Mouse (Mus musculus): ENCODE data around the gene Cfap221. TPM values are rescaled to one million over a fixed set of nuclear protein-coding genes. Genes with fewer than 3 reads are reported as not detected.
A peak's percentile ranks its signal among the peaks of the same experiment; 100 is the strongest.

The Cfap221 gene
- polyA plus RNA-seq, 1 experiment: 0.40 TPM

DNA sequence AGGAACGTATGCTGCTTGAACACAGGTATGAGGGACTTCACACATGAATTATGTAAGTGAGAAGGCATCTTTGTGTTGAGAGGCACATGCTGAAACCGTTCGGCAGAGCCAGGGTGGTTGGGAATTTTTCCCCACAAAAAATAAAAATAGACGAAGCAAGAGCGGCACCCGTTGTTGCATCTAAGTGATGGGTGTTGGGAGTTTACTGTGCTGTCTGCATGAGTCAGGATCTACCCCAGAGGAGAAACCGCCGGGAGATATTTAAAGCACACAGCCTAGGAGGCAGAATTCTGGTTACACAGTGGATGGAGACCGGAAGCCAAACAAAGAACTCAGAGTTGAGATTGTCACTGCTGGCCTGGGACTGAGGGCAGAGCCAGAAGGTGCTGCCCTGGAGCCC, 105.9 kb downstream of the Cfap221 start:
- H3K4me3 ChIP-seq (ENCODE audit: insufficient read depth, low read length): no peak overlapping the region
- TF ChIP-seq POLR2A (IDR thresholded peaks at IDR 0.05; ENCODE audit: extremely low read depth, insufficient read depth, low read length) (no peak), CTCF (IDR thresholded peaks at IDR 0.05; ENCODE audit: extremely low read depth, insufficient read depth, low read length) (no peak)
- H3K27ac ChIP-seq (ENCODE audit: insufficient read depth, low read length): peak overlapping the region; percentile 45
- peaks cover 16% of the 10 kb centered on the region for H3K4me1 ChIP-seq (ENCODE audit: control insufficient read depth, insufficient read depth, low read length)

- Histone ChIP-seq H3K4me1 (ENCODE audit: control insufficient read depth, insufficient read depth, low read length) (peaks cover 14% of the 10 kb centered on the region), H3K4me3 (ENCODE audit: insufficient read depth, low read length) (no peak overlapping the region), H3K27ac (ENCODE audit: insufficient read depth, low read length) (no peak overlapping the region)
- TF ChIP-seq CTCF (IDR thresholded peaks at IDR 0.05; ENCODE audit: extremely low read depth, insufficient read depth, low read length): no peak
- no peak for TF ChIP-seq POLR2A (IDR thresholded peaks at IDR 0.05; ENCODE audit: extremely low read depth, insufficient read depth, low read length)
Observed at GRCm38 (mm10) chr1:119889347-119889746, 107.7 kb downstream of the Cfap221 start.

DNA sequence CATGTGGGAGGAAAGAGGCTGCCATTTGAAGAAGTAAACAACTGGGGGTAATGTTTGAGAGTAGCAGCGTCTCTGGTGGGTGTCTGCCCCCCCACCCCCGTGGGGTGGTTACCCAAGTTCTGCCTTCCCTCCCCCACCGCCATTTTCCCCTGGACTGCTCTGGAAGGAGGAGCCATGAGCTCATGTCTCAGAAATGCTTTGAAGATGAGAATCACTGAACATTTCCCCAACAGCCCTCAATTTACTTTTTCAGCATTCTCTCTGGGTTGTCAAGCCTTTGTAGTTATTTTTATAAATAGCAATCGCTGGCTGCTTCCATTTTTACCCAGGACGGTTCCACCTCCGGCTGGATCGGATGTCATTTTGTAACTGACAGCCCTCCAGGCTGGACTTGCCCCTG, 110.7 kb downstream of the Cfap221 start:
- no peak for TF ChIP-seq CTCF (IDR thresholded peaks at IDR 0.05; ENCODE audit: extremely low read depth, insufficient read depth, low read length)
- TF ChIP-seq POLR2A (IDR thresholded peaks at IDR 0.05; ENCODE audit: extremely low read depth, insufficient read depth, low read length): no peak
- Histone ChIP-seq H3K4me3 (ENCODE audit: insufficient read depth, low read length) (no peak overlapping the region), H3K27ac (ENCODE audit: insufficient read depth, low read length) (no peak overlapping the region), H3K4me1 (ENCODE audit: control insufficient read depth, insufficient read depth, low read length) (peaks cover 6% of the 10 kb centered on the region; the same call in 1 of the 2 replicates)

GRCm38 (mm10) chr1:119884272-119884671, 112.8 kb downstream of the Cfap221 start:
- no peak overlapping the region for H3K27ac ChIP-seq (ENCODE audit: insufficient read depth, low read length)
- peaks cover 7% of the 10 kb centered on the region for H3K4me1 ChIP-seq (ENCODE audit: control insufficient read depth, insufficient read depth, low read length)
- no peak for TF ChIP-seq CTCF (IDR thresholded peaks at IDR 0.05; ENCODE audit: extremely low read depth, insufficient read depth, low read length)
- TF ChIP-seq POLR2A (IDR thresholded peaks at IDR 0.05; ENCODE audit: extremely low read depth, insufficient read depth, low read length): no peak

GRCm38 (mm10) chr1:119878909-119879308, 118.1 kb downstream of the Cfap221 start:
- TF ChIP-seq POLR2A (IDR thresholded peaks at IDR 0.05; ENCODE audit: extremely low read depth, insufficient read depth, low read length) (no peak), CTCF (IDR thresholded peaks at IDR 0.05; ENCODE audit: extremely low read depth, insufficient read depth, low read length) (no peak)
- peaks cover 5% of the 10 kb centered on the region for H3K4me1 ChIP-seq (ENCODE audit: control insufficient read depth, insufficient read depth, low read length)
- no peak overlapping the region for H3K4me3 ChIP-seq (ENCODE audit: insufficient read depth, low read length)
- H3K27ac ChIP-seq (ENCODE audit: insufficient read depth, low read length): no peak overlapping the region

More at GRCm38 (mm10) chr1:119884272-119884671, 112.8 kb downstream of the Cfap221 start:
- no peak overlapping the region for H3K4me3 ChIP-seq (ENCODE audit: insufficient read depth, low read length)

DNA sequence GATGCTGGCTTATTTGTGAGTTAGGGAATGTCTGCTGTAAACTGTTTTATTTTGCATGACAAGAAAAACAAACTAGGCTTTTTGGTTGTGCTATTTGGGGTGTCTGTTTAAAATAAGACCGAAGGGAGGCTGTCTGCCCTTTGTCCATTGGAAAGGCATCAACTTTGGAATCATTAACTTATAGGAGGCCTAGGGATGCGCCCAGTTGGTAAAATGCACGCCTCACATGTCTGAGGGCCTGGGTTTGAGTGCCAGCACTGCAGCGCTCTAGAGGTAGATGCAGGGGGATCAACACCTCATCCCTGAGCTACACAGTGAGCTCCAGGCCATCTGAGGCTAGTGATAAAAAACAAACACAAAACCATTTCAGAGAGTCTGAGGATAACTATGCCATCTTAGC, 119.6 kb downstream of the Cfap221 start:
- Histone ChIP-seq H3K27ac (ENCODE audit: insufficient read depth, low read length) (no peak overlapping the region), H3K4me3 (ENCODE audit: insufficient read depth, low read length) (no peak overlapping the region), H3K4me1 (ENCODE audit: control insufficient read depth, insufficient read depth, low read length) (peaks cover 5% of the 10 kb centered on the region)
- TF ChIP-seq POLR2A (IDR thresholded peaks at IDR 0.05; ENCODE audit: extremely low read depth, insufficient read depth, low read length) (no peak), CTCF (IDR thresholded peaks at IDR 0.05; ENCODE audit: extremely low read depth, insufficient read depth, low read length) (no peak)

Other genes with a start within 250 kb of the Cfap221 start
- gene Ptpn4, start 159.6 kb downstream of the Cfap221 start, polyA plus RNA-seq (2012; rRNA removed): 20.1 and 20.4 TPM in 2 replicates
- gene Tmem177, start 84.0 kb downstream of the Cfap221 start, polyA plus RNA-seq (2012; rRNA removed): 6.2 and 6.8 TPM in 2 replicates
- gene Sctr, start 9.7 kb upstream of the Cfap221 start, polyA plus RNA-seq (2012; rRNA removed): 0.73 and 0.76 TPM in 2 replicates
- gene Tmem37, start 76.8 kb upstream of the Cfap221 start, polyA plus RNA-seq (2012; rRNA removed): 2.9 and 3.0 TPM in 2 replicates
- 512 and 579 TPM in 2 replicates for gene Dbi, start 123.8 kb upstream of the Cfap221 start, polyA plus RNA-seq (2012; rRNA removed)
- gene 3110009E18Rik, start 124.0 kb upstream of the Cfap221 start, polyA plus RNA-seq (2012; rRNA removed): 5.2 TPM in 2 replicates

Data from cortical plate, adult 2 months (tissue).